Mouse (Mus musculus) CH12.LX (cell line): Measurements from ENCODE around the gene Saxo2. TPM values are rescaled to one million over a fixed set of nuclear protein-coding genes. Genes with fewer than 3 reads are reported as not detected.

ENCODE experiments used
- DNase-seq: peaks from one replicate; pipeline ENCODE4 v3.0.0-alpha.2; 2013; ENCODE audit errors: extremely low read depth
- H3K27ac ChIP-seq: 2 replicates; pipeline ENCODE4 v1.5.1; 2012; ENCODE audit warnings: low read depth, mild to moderate bottlenecking, control low read depth, moderate library complexity; ENCODE audit not compliant: insufficient read depth
- H3K27me3 ChIP-seq: replicated peaks from 2 replicates; pipeline ENCODE3; 2012; ENCODE audit warnings: inconsistent platforms
- H3K36me3 ChIP-seq, 2 experiments: replicated peaks in 1 of 2; 2 replicates each; pipeline versions ENCODE3 to v1.6.1; 2012; ENCODE audit warnings: inconsistent platforms in 1 of 2, low read length in 1 of 2, mild to moderate bottlenecking in 1 of 2, mixed read lengths in 1 of 2, moderate library complexity in 1 of 2; ENCODE audit not compliant: control insufficient read depth in 1 of 2, insufficient read depth in 1 of 2
- H3K4me1 ChIP-seq, 2 experiments: 2 replicates each; pipeline ENCODE4 v1.6.1; 2012; ENCODE audit warnings: inconsistent platforms in 1 of 2, moderate library complexity in 1 of 2; ENCODE audit not compliant: insufficient read depth in 2 of 2, control insufficient read depth in 1 of 2
- H3K4me2 ChIP-seq: 2 replicates; pipeline ENCODE4 v1.6.1; 2012; ENCODE audit warnings: low read depth, mild to moderate bottlenecking, control low read depth; ENCODE audit not compliant: poor library complexity, insufficient read depth, severe bottlenecking
- H3K4me3 ChIP-seq, 3 experiments: fragments of 150-350 bp in 1 of 3; sonication (generic) in 1 of 3; replicated peaks in 1 of 3; 2 replicates each; pipeline versions ENCODE3 to v1.5.1; 2011 to 2012; ENCODE audit warnings: low read depth in 2 of 3, low read length in 2 of 3, mild to moderate bottlenecking in 2 of 3, moderate library complexity in 2 of 3, control low read depth in 1 of 3, improper control_type of control experiment in 1 of 3, inconsistent platforms in 1 of 3, mixed read lengths in 1 of 3; ENCODE audit not compliant: poor library complexity in 1 of 3
- H3K79me2 ChIP-seq: replicated peaks from 2 replicates; pipeline ENCODE4 v1.6.1; 2012; ENCODE audit warnings: mild to moderate bottlenecking, moderate library complexity; ENCODE audit not compliant: control insufficient read depth, poor library complexity, insufficient read depth, severe bottlenecking; ENCODE audit errors: extremely low read depth
- H3K9ac ChIP-seq: 2 replicates; pipeline ENCODE4 v1.6.1; 2012; ENCODE audit warnings: low read depth, mild to moderate bottlenecking, control low read depth, moderate library complexity; ENCODE audit not compliant: insufficient read depth
- H3K9me3 ChIP-seq: replicated peaks from 2 replicates; pipeline ENCODE3; 2012; ENCODE audit warnings: low read length, inconsistent platforms, mixed read lengths
- ETS1 ChIP-seq: conservative IDR thresholded peaks from 2 replicates; pipeline ENCODE4 v1.6.1; 2012; ENCODE audit warnings: low read depth, mild to moderate bottlenecking, inconsistent platforms, low read length, improper control_type of control experiment, moderate library complexity
- JUN ChIP-seq: IDR thresholded peaks from 2 replicates; pipeline ENCODE4 v1.6.1; 2011; ENCODE audit warnings: low read depth, mild to moderate bottlenecking, low read length, improper control_type of control experiment, moderate library complexity; ENCODE audit not compliant: insufficient read depth
- MAX ChIP-seq: IDR thresholded peaks from 2 replicates; pipeline ENCODE4 v1.6.1; 2011; ENCODE audit warnings: low read length, improper control_type of control experiment
- dilution Hi-C: fragments of 300-500 bp; cut with MboI; formaldehyde crosslinking; loops from 2 replicates; pipeline ENCODE4 v1.14.3; 2020; ENCODE audit warnings: low sequenced_read_pairs; ENCODE audit not compliant: extremely low pct_unique_long_range_greater_than_20kb, extremely low pct_ligation_motif_present
- in situ Hi-C: fragments of 300-500 bp; cut with MboI; formaldehyde crosslinking; loops from 3 replicates; pipeline ENCODE4 v1.14.3; 2019; ENCODE audit warnings: low sequenced_read_pairs, low pct_ligation_motif_present, low pct_unique_long_range_greater_than_20kb, mixed read lengths
- polyA plus RNA-seq: library from polyadenylated mRNA; unstranded; fragments of >175 nt; gene quantifications from 2 replicates; pipeline ENCODE4 v1.2.1, GENCODE M21; 2012; ENCODE audit warnings: low read depth; ENCODE audit not compliant: insufficient read length
- total RNA-seq, 2 experiments: library from RNA; depleted of rRNA; stranded (reverse); fragments of 300-350 nt in 1 of 2; fragments of >200 nt in 1 of 2; gene quantifications; 2 replicates each; pipeline ENCODE4 v1.2.3; 2012 to 2014

Gene Saxo2
- total and polyA plus RNA-seq, 3 experiments = 4.1 to 22.3 (median 17.6) TPM

DNA sequence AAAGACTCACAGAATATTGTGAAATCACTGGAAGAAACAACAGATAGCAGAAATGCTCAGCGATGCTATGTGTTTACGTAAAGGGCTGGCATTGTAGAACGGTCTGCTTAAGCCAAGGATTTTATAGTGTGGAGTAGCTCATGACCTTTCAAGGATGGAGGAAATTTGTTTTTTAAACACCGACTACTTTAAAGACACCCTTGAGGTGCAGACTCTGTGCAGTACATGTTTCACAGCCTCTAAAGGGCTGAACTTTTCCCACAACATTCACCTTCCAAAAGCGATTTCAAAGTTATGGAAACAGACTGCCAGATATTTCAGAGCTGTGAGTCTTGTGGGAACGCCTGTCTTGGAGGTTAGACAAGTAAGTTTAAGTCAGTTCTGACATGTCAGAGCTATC lies 57.4 kb downstream of the Saxo2 start:
- Histone ChIP-seq H3K4me1 (no peaks in the 10 kb centered on the region), H3K27me3 (peaks cover 2% of the 10 kb centered on the region), H3K4me3 (no peak overlapping the region), H3K9ac (no peak overlapping the region), H3K79me2 (no peaks in the 10 kb centered on the region), H3K4me2 (no peak overlapping the region), H3K9me3 (no peaks in the 10 kb centered on the region), H3K27ac (no peak overlapping the region), H3K36me3 (no peaks in the 10 kb centered on the region)
- TF ChIP-seq ETS1 (no peak), JUN (no peak), MAX (no peak)
- in situ Hi-C loops (no loop called here), dilution Hi-C loops (no loop called here)
- DNase-seq = no peak

Other genes starting within 250 kb of the Saxo2 start
- 16.8 and 19.5 TPM in 2 replicates for gene Efl1, start 86 bp upstream of the Saxo2 start, total RNA-seq (2012; rRNA removed)
- gene Efl1, start 86 bp upstream of the Saxo2 start, total RNA-seq (2014; rRNA removed) = 21.0 and 30.0 TPM in 2 replicates
- 25.7 and 27.4 TPM in 2 replicates for gene Efl1, start 86 bp upstream of the Saxo2 start, polyA plus RNA-seq
- 0.50 and 0.59 TPM in 2 replicates for gene Mex3b, start 218.8 kb upstream of the Saxo2 start, total RNA-seq (2012; rRNA removed)
- 1.9 and 2.1 TPM in 2 replicates for gene Mex3b, start 218.8 kb upstream of the Saxo2 start, total RNA-seq (2014; rRNA removed)
- 2.3 and 2.5 TPM in 2 replicates for gene Mex3b, start 218.8 kb upstream of the Saxo2 start, polyA plus RNA-seq